Mouse (Mus musculus): ENCODE data around the gene Cnot6.

Gene Cnot6

DNA sequence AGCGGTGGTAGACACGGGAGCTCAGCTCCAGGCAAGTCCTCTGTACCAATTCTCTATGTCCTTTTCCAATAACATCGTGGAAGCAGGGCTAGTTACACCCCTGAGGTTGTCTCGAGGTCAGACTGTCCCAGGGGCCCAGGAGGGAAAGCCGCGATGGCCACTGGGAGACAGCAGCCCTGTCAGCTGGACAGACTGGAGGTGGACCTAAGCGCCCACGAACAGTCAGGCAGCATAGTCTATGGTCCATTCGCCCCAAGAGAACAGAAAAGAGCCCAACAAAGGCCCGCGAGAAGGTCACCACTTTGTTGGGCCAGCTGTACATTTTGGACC lies 59.5 kb downstream of the Cnot6 start:
- no peak for DNase-seq

DNA sequence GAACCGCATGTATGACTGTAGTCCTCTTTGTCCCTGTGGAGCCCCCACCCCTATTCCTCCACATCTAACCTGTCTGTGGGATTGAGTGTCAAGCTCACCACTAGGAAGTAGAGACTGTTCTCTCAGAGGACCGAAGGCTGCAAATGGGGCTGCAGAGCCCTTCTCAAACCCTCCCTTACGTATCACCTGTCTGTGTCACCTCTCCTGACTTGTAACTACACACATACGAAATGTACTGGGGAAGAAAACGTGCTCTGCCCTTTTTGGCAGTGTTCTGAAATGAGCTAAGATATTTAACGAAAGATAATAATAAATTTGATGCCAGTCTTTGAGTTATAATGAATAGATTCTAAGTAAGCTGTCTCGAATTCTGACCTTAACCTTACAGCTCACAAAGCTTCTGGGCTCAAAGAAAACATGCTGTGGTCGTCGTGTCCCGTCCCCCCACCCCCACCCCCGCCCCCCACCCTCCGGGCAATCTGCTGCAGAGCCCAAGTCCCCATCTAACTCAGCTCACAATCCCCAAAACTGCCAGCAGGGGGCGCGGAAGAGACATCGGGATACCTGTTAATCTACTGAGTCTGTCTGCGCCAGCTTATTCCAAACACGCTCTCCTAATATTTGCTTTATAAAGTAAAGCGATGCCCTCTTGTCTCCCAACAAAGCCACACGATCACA lies 60.0 kb downstream of the Cnot6 start:
- DNase-seq: peak; percentile 83

DNA sequence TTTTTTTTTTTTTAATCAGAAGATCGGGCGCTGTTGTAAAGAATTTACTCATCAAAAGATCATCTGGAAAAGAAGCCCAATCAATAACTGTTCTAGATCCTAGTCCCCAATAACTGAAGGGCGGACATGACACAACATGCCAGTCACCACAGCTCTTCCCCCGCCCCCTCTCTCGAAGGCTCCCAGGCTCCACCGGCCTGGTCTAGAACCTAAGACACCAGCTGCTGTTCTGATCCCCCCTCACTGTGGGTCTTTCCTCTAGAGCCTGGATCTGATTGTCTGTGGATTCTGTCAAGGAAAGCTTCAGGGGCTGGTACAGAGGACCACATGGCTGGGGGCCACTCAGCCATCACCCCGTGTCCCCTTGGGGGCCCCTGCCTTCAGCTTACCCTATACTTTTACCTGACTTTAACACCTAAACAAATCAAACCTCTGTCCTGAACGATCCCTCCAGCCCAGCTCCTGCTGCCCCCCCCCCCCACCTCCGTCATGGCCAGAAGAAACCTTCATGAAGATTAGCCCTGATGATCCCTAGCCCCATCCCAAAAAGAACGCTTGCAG lies 60.7 kb downstream of the Cnot6 start:
- no peak for DNase-seq

DNA sequence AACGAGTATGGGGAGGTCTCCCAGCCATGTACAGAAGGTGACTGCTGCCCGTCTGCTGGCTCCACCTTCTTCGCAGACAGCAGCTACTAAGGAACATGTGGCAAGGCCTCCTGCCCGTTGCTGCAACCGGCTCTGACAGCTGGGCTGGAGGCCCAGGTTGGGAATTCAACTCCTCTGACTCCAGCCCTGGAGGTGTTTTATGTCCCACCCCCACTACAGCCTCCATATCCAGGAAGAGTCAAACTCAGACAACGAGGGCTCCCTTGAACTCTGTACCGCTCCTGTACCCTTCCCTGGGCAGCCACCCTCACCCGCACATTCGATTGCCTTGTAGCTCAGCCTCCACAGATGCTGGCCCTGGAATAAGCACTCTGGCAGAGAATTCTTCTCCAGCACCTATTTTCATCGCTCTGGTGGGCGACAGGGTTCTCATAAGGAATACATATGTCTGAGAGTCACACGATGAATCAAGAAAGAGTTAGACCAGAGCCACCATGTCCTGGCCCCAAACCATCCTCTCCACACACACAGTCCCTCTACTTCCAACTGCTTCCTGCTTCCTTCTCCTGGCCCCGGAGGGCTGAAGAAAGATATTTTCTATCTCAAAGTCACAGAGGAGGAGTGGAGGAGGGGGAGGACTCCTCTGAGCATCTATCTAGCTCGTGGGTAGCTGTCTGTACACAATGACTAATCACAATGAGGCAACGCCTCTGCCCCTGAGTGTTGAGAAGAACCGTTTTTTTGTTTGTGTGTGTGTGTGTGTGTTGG lies 61.3 kb downstream of the Cnot6 start:
- no peak for DNase-seq

DNA sequence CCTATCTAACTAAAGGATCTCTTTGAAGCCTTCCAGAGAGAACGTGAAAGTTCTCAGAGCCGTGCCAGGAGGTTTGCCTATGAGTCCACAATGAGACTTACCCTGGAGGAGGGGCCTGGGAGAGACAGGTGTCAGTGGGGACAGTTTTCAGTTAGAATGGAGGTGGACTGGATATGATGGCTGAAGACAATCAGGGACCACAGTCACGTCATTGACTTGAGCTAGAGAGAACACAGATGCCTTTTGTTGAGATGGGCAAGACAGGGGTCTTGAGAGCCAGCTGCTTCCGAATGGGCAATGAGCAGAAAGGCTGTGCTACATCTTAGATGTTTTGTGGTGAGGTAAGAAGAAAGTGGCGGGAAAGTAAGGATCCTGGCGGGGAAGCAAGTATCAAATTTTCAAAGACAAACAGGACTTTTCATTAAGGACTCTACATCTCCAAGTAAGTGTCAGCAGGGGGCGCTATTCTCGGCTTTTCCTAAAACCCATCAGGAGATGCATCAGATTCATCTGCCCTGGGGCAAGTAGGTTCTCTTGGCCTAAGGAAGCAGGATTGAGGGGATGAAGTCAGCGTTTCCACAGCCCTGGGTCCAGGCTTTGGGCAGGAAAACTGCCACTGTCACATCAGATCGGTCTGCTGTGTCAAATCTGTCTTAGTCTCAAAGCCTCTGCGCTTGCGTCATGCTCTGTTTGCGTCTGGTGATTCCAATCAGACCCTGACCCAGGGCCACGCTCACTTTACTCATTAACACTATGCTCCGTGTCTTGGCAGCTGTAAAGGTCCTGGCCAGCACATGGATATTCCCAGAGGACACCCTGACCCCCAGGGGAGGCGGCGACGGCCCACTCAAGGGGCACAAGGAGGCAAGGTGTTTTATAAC lies 62.2 kb downstream of the Cnot6 start:
- peak; percentile 73 for DNase-seq

DNA sequence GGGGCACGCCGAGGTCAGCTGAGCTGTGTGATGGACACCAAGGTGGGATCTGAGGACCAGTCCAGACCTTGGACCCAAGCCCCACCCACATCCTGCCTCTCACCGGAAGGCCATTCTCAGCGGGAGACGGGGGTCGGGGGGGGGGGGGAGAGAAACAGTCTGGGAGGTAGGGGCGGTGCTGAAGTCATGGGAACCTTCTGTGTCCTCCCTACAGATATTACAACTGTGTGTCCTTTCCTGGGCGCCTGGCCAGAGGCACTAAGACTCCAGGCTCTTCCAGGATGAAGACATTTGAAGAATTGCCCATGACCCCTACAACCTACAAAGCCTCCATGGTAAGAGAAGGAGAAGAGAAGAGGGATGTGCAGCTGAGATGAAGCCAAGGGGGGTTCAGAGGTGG lies 66.8 kb downstream of the Cnot6 start:
- no peak for DNase-seq

DNA sequence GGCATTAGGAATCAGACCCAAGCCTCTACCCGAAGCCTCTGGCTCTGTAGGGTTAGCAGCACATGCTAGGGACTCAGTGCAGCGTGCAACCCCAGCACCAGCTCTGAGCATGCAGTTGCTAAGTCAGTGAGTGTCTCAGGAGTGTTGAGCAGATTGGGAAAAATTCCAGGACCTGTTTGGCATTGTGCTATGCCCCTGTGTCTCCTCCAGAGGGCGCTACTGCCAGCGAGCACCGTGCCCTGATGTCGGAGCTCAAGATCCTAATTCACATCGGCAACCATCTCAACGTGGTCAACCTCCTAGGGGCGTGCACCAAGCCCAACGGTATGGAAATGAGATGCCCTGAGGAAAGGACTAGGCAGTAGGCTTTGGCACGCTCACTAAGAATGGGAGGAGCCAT lies 76.1 kb downstream of the Cnot6 start:
- DNase-seq: peak; percentile 24

DNA sequence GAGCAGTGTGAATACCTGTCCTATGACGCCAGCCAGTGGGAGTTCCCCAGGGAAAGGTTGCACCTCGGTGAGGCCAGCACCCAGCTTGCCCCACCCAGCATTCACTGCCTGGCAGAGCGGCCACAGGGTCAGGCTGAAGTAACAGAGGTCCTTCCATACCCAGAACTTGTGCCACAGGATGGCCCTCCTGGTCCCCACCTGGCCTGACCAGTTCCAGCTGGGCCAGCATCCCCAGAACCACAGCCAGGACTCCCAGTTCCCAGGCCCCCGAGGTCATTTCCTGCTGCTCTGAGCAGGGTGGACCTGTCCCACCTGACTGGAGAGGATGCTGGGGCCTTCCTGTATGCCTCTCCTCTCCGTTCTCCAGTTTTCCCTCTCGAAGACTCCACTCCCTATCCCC lies 76.9 kb downstream of the Cnot6 start:
- no peak for DNase-seq

DNA sequence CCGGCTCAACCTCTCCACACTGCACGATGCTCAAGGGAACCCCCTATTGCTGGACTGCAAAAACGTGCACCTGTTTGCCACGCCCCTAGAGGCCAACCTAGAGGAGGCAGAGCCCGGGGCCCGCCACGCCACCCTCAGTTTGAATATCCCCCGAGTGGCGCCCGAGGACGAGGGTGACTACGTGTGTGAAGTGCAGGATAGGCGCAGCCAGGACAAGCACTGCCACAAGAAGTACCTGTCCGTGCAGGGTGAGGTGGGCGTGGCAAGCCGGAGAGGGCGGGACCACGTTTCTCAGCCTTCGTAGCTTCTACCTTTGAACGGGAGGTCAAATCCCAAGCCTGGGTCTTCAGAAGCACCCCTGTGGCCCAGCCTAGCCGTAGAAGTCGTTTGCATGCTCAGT lies 78.4 kb downstream of the Cnot6 start:
- DNase-seq: no peak

DNA sequence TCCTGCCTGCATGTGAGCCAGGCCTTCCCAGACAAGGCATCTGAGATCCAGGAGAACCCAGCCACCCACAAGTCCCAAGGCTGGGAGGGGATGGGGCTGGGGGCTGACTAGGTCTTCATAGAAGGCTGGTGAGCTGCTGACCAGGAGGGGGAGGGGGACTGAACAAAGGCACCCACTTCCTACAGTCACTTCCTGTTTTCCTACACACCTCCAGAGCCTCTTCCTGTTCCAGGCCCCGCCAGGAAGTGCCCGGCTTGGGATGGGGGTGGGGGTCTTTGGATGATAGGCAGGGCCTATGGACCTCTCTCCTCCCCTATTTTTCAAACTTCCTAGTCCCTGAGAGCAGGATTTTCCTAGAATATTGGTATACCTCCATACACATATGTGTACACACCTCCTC lies 80.3 kb downstream of the Cnot6 start:
- DNase-seq: no peak

DNA sequence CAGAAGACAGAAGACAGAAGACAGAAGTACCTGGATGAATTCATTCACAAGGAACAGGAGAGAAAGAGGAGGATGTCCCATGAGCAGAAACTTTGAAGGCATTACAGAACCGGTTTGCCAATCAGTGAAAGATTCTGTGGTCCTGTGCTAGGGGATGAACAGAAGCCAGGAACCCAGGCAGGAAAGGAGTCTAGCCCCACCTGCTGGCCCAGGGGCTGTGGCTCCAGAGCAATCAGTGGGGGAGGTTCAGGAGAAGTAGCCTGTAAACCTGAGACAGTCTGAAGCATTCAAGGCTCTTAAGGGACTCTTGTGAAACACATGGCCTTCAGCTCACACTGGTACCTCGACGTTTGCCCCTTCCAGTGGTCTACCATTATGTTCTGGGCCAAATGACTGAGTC lies 81.4 kb downstream of the Cnot6 start:
- DNase-seq: no peak

DNA sequence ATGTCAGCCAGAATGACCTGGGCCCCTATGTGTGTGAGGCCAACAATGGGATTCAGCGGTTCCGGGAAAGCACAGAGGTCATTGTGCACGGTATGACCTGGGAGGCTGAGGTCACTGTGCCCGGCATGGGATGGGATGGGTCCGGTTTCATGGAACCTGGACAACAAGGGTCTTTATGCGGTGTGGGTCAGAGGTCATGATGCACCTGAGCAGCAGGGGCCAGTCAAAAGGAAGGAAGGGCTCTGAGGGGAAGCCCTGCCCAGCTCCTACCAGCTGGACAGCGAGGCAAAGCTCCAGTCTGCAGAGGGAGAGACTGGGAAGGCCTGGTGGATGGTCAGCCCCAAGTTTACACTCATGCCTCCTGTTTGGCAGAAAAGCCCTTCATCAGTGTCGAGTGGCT lies 85.8 kb downstream of the Cnot6 start:
- DNase-seq: no peak

DNA sequence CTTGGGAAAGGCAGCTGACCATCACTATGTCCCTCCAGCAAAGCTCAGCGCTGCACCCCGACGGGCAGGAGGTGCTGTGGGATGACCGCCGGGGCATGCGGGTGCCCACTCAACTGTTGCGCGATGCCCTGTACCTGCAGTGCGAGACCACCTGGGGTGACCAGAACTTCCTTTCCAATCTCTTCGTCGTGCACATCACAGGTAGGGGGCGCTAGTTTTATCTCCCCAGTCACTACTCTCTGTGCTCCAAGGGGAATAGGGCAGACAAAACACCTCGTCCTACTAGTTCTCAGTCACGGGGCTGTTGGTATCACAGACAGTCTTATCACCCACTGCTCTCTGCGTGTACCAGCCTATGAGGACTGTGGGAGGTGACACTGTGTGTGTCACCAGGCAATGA lies 86.7 kb downstream of the Cnot6 start:
- DNase-seq: no peak

DNA sequence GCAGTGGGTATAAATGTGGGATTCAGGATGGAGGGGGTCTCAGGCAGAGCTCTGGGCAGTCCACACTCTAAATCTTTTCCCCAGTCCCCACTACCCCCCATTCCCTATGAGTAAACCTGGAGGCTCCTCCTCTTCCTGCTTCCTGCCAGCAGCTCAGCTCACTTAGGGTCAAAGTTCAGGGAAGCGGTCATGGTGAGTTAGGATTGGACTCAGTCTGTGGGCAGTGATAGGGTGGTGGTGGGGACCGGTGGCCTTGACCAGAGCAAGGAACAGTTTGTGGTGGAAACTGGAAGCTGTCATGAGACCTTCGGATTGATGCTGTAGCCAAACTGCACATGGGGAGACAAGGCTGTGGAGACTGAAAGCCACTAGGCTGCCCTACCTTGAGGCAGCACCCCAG lies 88.4 kb downstream of the Cnot6 start:
- no peak for DNase-seq

DNA sequence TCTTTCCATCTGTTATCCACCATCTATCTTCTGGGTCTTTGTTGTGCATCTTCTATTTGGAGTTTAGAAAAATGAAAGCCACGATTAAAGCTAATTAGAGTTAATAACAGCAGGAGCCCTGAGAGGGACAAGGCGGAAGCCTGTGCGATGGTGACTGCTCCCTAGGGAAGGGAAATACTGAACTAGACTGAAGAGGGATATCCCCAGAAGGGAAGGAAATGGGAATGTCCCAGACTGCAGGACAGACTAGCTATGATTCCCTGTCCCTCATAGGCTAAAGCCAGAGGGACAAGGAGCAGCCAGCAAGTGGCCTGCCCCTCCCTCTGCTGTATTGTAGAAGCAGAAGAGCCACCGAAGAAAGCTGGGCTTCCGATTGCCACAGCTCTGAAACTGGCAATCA lies 90.6 kb downstream of the Cnot6 start:
- no peak for DNase-seq
